Mouse (Mus musculus) adrenal gland, postnatal 4 days (tissue): ENCODE results near the gene Fam83c. TPM values are rescaled to one million over a fixed set of nuclear protein-coding genes. Genes with fewer than 3 reads are reported as not detected.
A peak's percentile ranks its signal among the peaks of the same experiment; 100 is the strongest.
"Not testable (repeated sequence)": the region's sequence is repeated elsewhere in the genome, so short reads cannot be mapped to it uniquely, and the experiment has no call there.

Experiments
- DNase-seq, 2 experiments: peaks; one replicate each; pipeline ENCODE4 v3.0.0; 2021 to 2022; ENCODE audit warnings: low spot score in 2 of 2, mixed read lengths in 2 of 2
- long read RNA-seq, 2 experiments: library from polyadenylated mRNA; stranded (forward); transcript quantifications; one replicate each; pipeline ENCODE4 v2.0.0; 2021
- total RNA-seq, 2 experiments: library from RNA; stranded (reverse); gene quantifications; 2 replicates each; pipeline ENCODE4 v1.2.3; 2021

The Fam83c gene
- total RNA-seq = not detected
- long read RNA-seq, experiment 1 = 0 reads
- long read RNA-seq, experiment 2 = 0 reads

- no peak for DNase-seq
Measured at GRCm38 (mm10) chr2:155834732-155835131, at the start of gene Fam83c. Gene Fam83c (minus strand): TSS chr2:155834854.

GRCm38 (mm10) chr2:155882087-155882486, 47.4 kb upstream of the Fam83c start:
- DNase-seq = no peak

- no peak for DNase-seq
Measured at GRCm38 (mm10) chr2:155878964-155879876, 44.6 kb upstream of the Fam83c start.

- no peak for DNase-seq
Measured at GRCm38 (mm10) chr2:155873636-155874035, 39.0 kb upstream of the Fam83c start.

- no peak for DNase-seq
Measured at GRCm38 (mm10) chr2:155872930-155873507, 38.4 kb upstream of the Fam83c start.

GRCm38 (mm10) chr2:155872486-155872885, 37.8 kb upstream of the Fam83c start:
- no peak for DNase-seq

- DNase-seq = no peak
Measured at GRCm38 (mm10) chr2:155869772-155870171, 35.1 kb upstream of the Fam83c start.

GRCm38 (mm10) chr2:155868320-155868719, 33.7 kb upstream of the Fam83c start:
- no peak for DNase-seq

- no peak for DNase-seq
Measured at GRCm38 (mm10) chr2:155863301-155863867, 28.7 kb upstream of the Fam83c start.

- no peak for DNase-seq
Measured at GRCm38 (mm10) chr2:155862573-155863300, 28.1 kb upstream of the Fam83c start.

GRCm38 (mm10) chr2:155861581-155861980, 26.9 kb upstream of the Fam83c start:
- peak in 1 of 2 experiments; percentile 21 for DNase-seq

- no peak for DNase-seq
Measured at GRCm38 (mm10) chr2:155860102-155860501, 25.4 kb upstream of the Fam83c start.

GRCm38 (mm10) chr2:155852536-155852935, 17.9 kb upstream of the Fam83c start:
- DNase-seq = no peak

- DNase-seq = no peak
Measured at GRCm38 (mm10) chr2:155850120-155850519, 15.5 kb upstream of the Fam83c start.

GRCm38 (mm10) chr2:155849464-155849863, 14.8 kb upstream of the Fam83c start:
- no peak for DNase-seq

GRCm38 (mm10) chr2:155848291-155848690, 13.6 kb upstream of the Fam83c start:
- peak; percentile 59 to 66 for DNase-seq

GRCm38 (mm10) chr2:155846930-155847329, 12.3 kb upstream of the Fam83c start:
- no peak for DNase-seq

- no peak for DNase-seq
Measured at GRCm38 (mm10) chr2:155838961-155839360, 4.3 kb upstream of the Fam83c start.

GRCm38 (mm10) chr2:155837961-155838360, 3.3 kb upstream of the Fam83c start:
- DNase-seq = no peak

- not testable (repeated sequence) for DNase-seq
Measured at GRCm38 (mm10) chr2:155832087-155832486, 2.6 kb downstream of the Fam83c start.

GRCm38 (mm10) chr2:155831302-155831701, 3.4 kb downstream of the Fam83c start:
- no peak for DNase-seq
